Mouse (Mus musculus) liver, embryonic 14.5 days (tissue): ENCODE data around the gene Trim45.

ENCODE experiments used
- CTCF ChIP-seq: IDR thresholded peaks from 2 replicates; pipeline ENCODE4 v1.5.1; 2016; ENCODE audit warnings: antibody characterized with exemption, low read depth, control low read depth
- EP300 ChIP-seq: IDR thresholded peaks from 2 replicates; pipeline ENCODE4 v1.6.1; 2016; ENCODE audit warnings: antibody characterized with exemption, low read depth

GRCm38 (mm10) chr3:100908594-100908993 lies 13.4 kb upstream of the Trim45 start:
- TF ChIP-seq CTCF: no peak
- TF ChIP-seq EP300: no peak
